Mouse (Mus musculus): ENCODE results near the gene Asxl2.

- TF ChIP-seq GATA1 (IDR thresholded peaks at IDR 0.05; ENCODE audit: borderline replicate concordance, low read length) (no peak), FLI1 (IDR thresholded peaks at IDR 0.05; ENCODE audit: low read length) (no peak)
Observed at GRCm38 (mm10) chr12:3547506-3547905, 120.8 kb downstream of the Asxl2 start.
